Mouse (Mus musculus) layer of hippocampus, adult 2 months (tissue): ENCODE data around the gene Fam81b. TPM values are rescaled to one million over a fixed set of nuclear protein-coding genes. Genes with fewer than 3 reads are reported as not detected.
"Not testable (repeated sequence)": the region's sequence is repeated elsewhere in the genome, so short reads cannot be mapped to it uniquely, and the experiment has no call there.

Experiments
- DNase-seq, 2 experiments: peaks; one replicate each; pipeline ENCODE4 v3.0.0; 2022; ENCODE audit warnings: low spot score in 2 of 2
- H3K27ac ChIP-seq: fragments of 200-600 bp; 2 replicates; pipeline ENCODE4 v1.8.1; 2022
- H3K4me3 ChIP-seq: fragments of 200-600 bp; 2 replicates; pipeline ENCODE4 v1.8.1; 2022; ENCODE audit warnings: mild to moderate bottlenecking
- CTCF ChIP-seq: fragments of 200-600 bp; conservative IDR thresholded peaks from 2 replicates; pipeline ENCODE4 v1.8.1; 2022; ENCODE audit warnings: antibody characterized with exemption, mild to moderate bottlenecking, moderate library complexity
- long read RNA-seq, 2 experiments: library from polyadenylated mRNA; stranded (forward); transcript quantifications; one replicate each; pipeline ENCODE4 v2.0.0; 2021; ENCODE audit warnings: borderline mapping rate in 2 of 2
- total RNA-seq, 2 experiments: library from RNA; stranded (reverse); gene quantifications; 2 replicates each; pipeline ENCODE4 v1.2.3; 2021

Gene Fam81b
- total RNA-seq: under 1 TPM in 1 of 2 experiments, not detected in 1; 0.31 TPM
- long read RNA-seq, experiment 1: 0 reads
- long read RNA-seq, experiment 2: 0 reads

DNA sequence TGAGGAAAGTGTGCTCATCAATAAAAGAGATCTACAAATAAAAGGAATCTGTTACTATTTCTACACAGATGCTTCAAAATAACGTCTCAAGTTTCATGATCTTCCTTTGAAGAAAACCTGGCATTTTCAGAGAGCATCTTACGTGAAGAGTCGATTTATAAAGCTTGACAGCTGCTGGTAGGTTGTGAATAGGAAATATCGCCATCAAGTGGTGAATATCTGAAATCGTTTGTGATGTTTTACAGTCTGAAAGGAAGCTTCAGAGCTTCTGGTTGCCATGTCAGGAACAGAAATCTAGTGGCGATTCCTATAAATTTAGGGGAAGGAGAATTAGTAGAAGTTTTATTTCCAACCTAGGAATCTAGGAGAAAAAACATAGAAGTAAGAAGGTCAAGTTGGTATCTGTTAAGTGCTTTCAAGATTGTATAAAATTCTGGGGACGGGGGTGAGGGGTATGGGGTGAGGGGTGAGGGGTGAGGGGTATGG is at the start of gene Fam81b:
Fam81b (minus strand) TSS at position 436 of the 486 bp plus-strand sequence.
- DNase-seq: peak in 1 of 2 experiments; percentile 10
- peak; percentile 81 for TF ChIP-seq CTCF
- Histone ChIP-seq H3K27ac (peak within 1 kb of the TSS; percentile 37), H3K4me3 (no peak within 1 kb of the TSS)

DNA sequence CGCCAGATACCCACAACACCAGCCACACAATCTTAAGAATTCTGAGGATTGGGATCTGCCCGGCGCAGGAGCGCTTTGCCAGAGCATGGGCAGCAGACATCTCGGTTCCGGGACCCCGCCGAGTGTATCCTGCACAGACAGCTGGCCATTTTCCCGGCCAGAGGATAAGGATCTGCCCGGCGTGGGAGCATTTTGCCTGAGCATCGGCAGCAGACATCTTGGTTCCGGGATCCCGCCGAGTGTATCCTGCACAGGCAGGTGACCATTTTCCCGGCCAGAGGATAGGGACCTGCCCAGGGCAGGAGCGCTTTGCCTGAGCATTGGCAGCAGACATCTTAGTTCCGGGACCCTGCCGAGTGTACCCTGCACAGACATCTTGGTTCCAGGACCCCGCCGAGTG is 41.1 kb upstream of the Fam81b start:
- not testable (repeated sequence) for H3K27ac ChIP-seq, H3K4me3 ChIP-seq, DNase-seq

DNA sequence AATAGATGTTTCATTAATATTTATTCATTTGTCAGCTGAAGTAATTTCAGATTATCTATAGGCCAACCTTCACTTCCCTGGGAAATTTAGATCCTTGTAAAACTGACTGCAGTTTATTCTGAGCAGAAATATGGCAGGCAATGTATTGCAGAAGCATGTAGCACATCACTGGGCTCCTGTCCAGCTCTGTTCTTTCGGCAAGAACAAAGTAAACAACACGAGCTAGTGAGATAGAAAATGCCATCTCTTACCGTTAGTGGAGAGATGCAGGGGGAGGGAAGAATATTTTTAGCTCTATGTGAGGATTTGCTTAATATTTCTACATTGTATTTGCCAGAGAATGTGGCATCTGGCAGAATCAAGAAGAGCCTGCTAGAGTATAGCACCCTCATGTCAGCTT is 13.8 kb upstream of the Fam81b start:
- H3K4me3 ChIP-seq: no peak overlapping the region
- peak overlapping the region; percentile 81 for H3K27ac ChIP-seq
- peak; percentile 50 to 71 for DNase-seq
- TF ChIP-seq CTCF: no peak

DNA sequence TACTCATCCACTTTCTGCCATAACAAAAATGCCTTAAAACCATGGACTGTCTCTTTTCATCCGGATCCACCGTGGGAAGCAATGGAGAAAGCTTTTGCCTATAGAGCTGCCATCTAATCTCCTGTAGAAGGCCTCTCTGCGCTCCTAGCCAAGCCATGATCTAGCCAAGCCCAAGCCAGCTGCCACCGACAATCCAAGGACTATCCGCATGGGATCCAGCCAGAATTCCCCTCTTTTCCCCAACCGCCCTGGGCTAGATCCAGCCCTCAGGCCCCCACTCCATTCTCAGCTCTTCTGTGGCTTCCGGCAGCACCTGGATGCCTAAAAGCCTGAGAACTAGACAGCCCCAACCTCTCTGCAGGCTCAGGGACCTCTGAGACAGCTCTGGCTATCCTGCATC is 6.7 kb upstream of the Fam81b start:
- Histone ChIP-seq H3K27ac (no peak overlapping the region), H3K4me3 (no peak overlapping the region)
- TF ChIP-seq CTCF: no peak
- DNase-seq: no peak

DNA sequence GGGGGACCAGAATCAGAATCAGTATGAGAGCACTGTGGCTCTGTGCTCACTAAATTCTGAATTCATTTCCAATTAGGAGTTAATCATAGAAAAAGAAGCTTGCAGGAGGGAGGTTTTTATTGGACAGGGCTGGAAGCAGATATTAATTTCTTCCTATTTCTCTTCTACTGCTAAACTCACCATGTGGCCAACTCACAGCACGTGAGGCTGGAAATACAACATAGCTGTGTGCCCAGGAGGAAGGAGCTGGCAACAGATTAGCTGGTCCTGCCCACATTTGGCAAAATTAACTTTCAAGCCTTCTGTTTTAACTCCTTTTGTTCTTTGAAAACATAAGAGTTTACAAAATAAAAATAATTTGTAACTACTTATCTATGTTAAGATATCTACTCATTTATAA is 3.9 kb upstream of the Fam81b start:
- DNase-seq: peak in 1 of 2 experiments; percentile 16
- Histone ChIP-seq H3K4me3 (no peak overlapping the region), H3K27ac (peak overlapping the region; percentile 51)
- no peak for TF ChIP-seq CTCF

GRCm38 (mm10) chr13:76305655-76306365 is 938 bp upstream of the Fam81b start:
- peak in 1 of 2 experiments; percentile 16 for DNase-seq
- H3K4me3 ChIP-seq: no peak overlapping the region
- no peak for TF ChIP-seq CTCF
- peak overlapping the region; percentile 74 for H3K27ac ChIP-seq

DNA sequence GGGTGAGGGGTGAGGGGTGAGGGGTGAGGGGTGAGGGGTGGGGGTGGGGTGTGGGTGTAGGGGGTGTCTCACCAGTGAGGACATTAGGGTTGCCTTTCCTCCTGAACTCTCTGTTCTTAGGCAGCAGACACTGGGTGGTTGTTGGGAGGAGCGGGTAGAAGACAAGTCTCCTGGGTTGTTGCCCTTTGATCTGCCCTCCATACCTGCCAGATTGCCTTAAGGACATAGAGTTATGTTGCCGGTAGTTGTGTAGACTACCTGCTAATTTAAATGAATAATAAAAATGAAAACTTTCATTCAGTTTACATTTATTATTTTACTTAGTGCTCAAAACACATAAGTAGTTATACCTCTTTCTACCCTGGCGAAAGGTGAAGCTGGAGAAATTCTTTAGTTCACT is 369 bp upstream of the Fam81b start:
- Histone ChIP-seq H3K4me3 (no peak overlapping the region), H3K27ac (peak overlapping the region; percentile 37)
- TF ChIP-seq CTCF: no peak
- DNase-seq: no peak

- Histone ChIP-seq H3K27ac (peak overlapping the region; percentile 20), H3K4me3 (no peak overlapping the region)
- DNase-seq: no peak
- no peak for TF ChIP-seq CTCF
These were observed 671 bp downstream of the Fam81b start for GRCm38 (mm10) chr13:76304201-76304600.

DNA sequence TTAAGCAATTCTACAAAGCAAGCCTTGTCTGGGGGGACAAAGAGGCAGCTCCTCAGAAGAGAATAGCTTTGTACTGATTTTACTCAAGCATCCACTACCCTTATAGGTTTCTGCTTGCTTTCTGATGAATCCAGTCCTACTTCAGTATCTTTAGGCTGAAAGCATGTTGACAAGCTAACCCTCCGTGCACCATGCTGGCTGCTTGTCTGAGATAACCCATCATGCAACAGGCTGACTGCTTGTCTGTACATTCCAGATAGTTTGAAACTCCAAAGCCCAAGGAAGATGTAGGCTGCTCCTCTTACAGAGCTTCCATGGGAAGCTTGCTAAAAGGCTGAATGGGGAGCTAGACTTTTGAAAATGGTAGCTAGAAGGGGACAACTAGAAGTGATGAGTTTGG is 1.7 kb downstream of the Fam81b start:
- no peak overlapping the region for H3K27ac ChIP-seq
- no peak overlapping the region for H3K4me3 ChIP-seq
- no peak for DNase-seq
- no peak for TF ChIP-seq CTCF

DNA sequence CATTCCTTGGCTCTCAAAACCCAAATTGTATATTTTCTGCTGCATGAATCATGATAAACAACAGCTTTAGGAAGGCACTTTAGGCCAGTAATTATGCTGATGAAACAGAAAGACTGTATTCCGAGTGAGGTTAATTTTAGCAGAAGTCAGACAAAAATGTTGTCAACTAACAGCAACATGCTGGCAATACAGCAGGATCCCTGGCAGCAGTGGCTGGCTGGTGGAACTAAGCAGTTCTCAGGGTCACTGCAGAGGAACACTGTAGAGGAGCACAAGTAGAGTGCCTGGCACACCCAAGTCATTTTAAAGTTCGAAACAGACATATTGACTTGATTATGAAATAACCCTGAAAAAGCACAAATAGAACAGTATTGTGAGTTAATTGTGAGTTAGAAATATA is 2.8 kb downstream of the Fam81b start:
- Histone ChIP-seq H3K4me3 (no peak overlapping the region), H3K27ac (peak overlapping the region; percentile 57)
- no peak for TF ChIP-seq CTCF
- DNase-seq: peak in 1 of 2 experiments; percentile 7

GRCm38 (mm10) chr13:76292050-76292449 is 12.8 kb downstream of the Fam81b start:
- no peak overlapping the region for H3K27ac ChIP-seq
- TF ChIP-seq CTCF: no peak
- no peak for DNase-seq
- H3K4me3 ChIP-seq: no peak overlapping the region

GRCm38 (mm10) chr13:76284597-76284996 is 20.3 kb downstream of the Fam81b start:
- TF ChIP-seq CTCF: no peak
- Histone ChIP-seq H3K27ac (no peak overlapping the region), H3K4me3 (no peak overlapping the region)
- DNase-seq: no peak

DNA sequence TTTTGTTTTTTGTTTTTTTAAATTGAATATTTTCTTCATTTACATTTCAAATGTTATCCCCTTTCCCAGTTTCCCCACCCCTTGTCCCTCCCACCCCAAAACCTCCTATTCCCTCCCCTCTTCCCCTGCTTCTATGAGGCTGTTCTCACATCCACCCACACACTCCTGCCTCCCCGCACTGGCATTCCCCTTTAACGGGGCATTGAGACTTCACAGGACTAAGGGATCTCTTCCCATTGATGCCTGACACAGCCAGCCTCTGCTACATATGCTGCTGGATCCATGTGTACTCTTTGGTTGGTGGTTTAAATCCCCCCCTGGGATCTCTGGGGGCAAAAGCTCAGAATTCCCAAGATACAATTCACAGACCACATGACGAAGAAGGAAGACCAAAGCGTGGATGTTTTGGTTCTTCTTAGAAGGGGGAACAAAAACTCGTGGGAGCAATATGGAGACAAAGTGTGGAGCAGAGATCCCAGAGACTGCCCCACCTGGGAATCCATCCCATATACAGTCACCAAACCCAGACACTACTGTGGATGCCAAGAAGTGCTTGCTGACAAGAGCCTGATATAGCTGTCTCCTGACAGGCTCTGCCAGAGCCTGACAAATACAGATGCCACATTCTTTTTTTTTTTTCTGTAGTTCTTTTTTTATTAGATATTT is 40.4 kb downstream of the Fam81b start:
- TF ChIP-seq CTCF: no peak
- no peak for DNase-seq
- no peak overlapping the region for H3K4me3 ChIP-seq
- no peak overlapping the region for H3K27ac ChIP-seq

DNA sequence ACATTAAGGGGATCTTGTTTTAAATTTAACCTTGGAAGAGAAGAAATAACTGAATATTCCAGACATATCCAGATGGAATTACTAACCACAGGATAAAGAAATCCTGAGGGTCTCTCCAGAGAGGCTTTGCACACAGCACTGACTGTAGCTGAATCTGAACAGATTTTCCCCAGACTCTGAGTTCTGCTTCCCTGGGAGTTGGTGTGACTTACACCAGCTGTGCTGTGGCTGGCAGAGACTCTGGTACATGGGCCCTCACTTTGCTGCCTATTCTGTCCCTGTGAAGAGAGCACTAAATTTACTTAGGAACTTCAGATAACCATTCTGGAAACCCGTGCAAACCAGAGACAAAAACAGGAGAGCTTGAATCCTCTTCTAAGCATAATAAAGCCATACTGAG is 46.1 kb downstream of the Fam81b start:
- DNase-seq: peak; percentile 54 to 58
- TF ChIP-seq CTCF: no peak
- Histone ChIP-seq H3K4me3 (no peak overlapping the region), H3K27ac (peak overlapping the region; percentile 77)
